Mouse (Mus musculus) G1E (cell line): Measurements from ENCODE around the gene Tbr1.

Experiments
- CTCF ChIP-seq: IDR thresholded peaks from 2 replicates; pipeline ENCODE4 v1.5.1; 2012; ENCODE audit warnings: low read depth, low read length, inconsistent platforms, mixed read lengths
- GATA1 ChIP-seq: IDR thresholded peaks from 2 replicates; pipeline ENCODE4 v1.6.1; 2012; ENCODE audit warnings: borderline replicate concordance, low read length, inconsistent platforms, mixed read lengths
- POLR2AphosphoS5 ChIP-seq: IDR thresholded peaks from 2 replicates; pipeline ENCODE4 v1.6.1; 2012; ENCODE audit warnings: low read depth, low read length, inconsistent platforms; ENCODE audit not compliant: insufficient replicate concordance

DNA sequence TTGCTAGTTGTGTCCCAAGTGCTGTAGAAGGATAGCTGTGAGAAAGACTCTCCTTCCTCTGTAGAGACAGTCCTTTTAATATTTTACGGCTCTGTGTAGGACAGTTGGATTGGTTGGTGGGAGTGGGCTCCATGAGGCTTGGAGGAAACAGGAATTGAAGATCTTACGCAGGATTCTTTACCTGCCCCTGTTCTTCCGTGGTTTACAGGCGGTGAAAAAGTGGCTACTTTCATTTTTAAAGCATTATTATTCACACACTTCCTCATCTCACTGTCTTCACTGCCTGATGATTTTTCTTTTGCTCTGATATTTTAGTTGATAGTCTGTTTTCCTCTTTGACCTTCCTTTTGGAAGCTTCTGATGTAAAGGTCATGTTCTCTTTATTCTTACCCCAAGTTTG is 17.5 kb downstream of the Tbr1 start:
- no peak for TF ChIP-seq CTCF
- TF ChIP-seq GATA1 = no peak
- no peak for TF ChIP-seq POLR2AphosphoS5
